Mouse (Mus musculus): ENCODE results near the gene Mpped2. TPM values are rescaled to one million over a fixed set of nuclear protein-coding genes. Genes with fewer than 3 reads are reported as not detected.

Gene Mpped2
- polyA plus RNA-seq, 1 experiment: not detected

GRCm38 (mm10) chr2:106746905-106747304, 53.8 kb downstream of the Mpped2 start:
- no peak overlapping the region for H3K27ac ChIP-seq (ENCODE audit: insufficient read depth, low read depth, low read length)
- H3K4me3 ChIP-seq (ENCODE audit: insufficient read depth, low read depth, low read length): no peak overlapping the region
- WGBS: 48% methylated on average over 4 of the region's 4 CpGs
- peaks cover 7% of the 10 kb centered on the region for H3K4me1 ChIP-seq (ENCODE audit: control insufficient read depth, insufficient read depth, low read length)
- TF ChIP-seq POLR2A (IDR thresholded peaks at IDR 0.05; ENCODE audit: insufficient read depth, low read depth, low read length): no peak
- no peak for TF ChIP-seq CTCF (IDR thresholded peaks at IDR 0.05; ENCODE audit: insufficient read depth, low read depth, low read length)

- WGBS: 36% methylated on average over 4 of the region's 4 CpGs
- TF ChIP-seq CTCF (IDR thresholded peaks at IDR 0.05; ENCODE audit: insufficient read depth, low read depth, low read length) (no peak), POLR2A (IDR thresholded peaks at IDR 0.05; ENCODE audit: insufficient read depth, low read depth, low read length) (no peak)
- H3K4me1 ChIP-seq (ENCODE audit: control insufficient read depth, insufficient read depth, low read length): peaks cover 7% of the 10 kb centered on the region
- H3K4me3 ChIP-seq (ENCODE audit: insufficient read depth, low read depth, low read length): no peak overlapping the region
- H3K27ac ChIP-seq (ENCODE audit: insufficient read depth, low read depth, low read length): peak overlapping the region; percentile 61; the same call in 1 of the 2 replicates
Observed at GRCm38 (mm10) chr2:106747342-106747741, 54.3 kb downstream of the Mpped2 start.

GRCm38 (mm10) chr2:106750878-106751277, 57.8 kb downstream of the Mpped2 start:
- no peak for TF ChIP-seq POLR2A (IDR thresholded peaks at IDR 0.05; ENCODE audit: insufficient read depth, low read depth, low read length)
- no peak overlapping the region for H3K4me3 ChIP-seq (ENCODE audit: insufficient read depth, low read depth, low read length)
- peaks cover 7% of the 10 kb centered on the region for H3K4me1 ChIP-seq (ENCODE audit: control insufficient read depth, insufficient read depth, low read length)
- no peak overlapping the region for H3K27ac ChIP-seq (ENCODE audit: insufficient read depth, low read depth, low read length)
- 68% methylated on average over 3 of the region's 3 CpGs for WGBS

GRCm38 (mm10) chr2:106753703-106754102, 60.6 kb downstream of the Mpped2 start:
- TF ChIP-seq POLR2A (IDR thresholded peaks at IDR 0.05; ENCODE audit: insufficient read depth, low read depth, low read length) (no peak), CTCF (IDR thresholded peaks at IDR 0.05; ENCODE audit: insufficient read depth, low read depth, low read length) (no peak)
- Histone ChIP-seq H3K4me1 (ENCODE audit: control insufficient read depth, insufficient read depth, low read length) (peaks cover 3% of the 10 kb centered on the region; the same call in 1 of the 2 replicates), H3K27ac (ENCODE audit: insufficient read depth, low read depth, low read length) (no peak overlapping the region), H3K4me3 (ENCODE audit: insufficient read depth, low read depth, low read length) (no peak overlapping the region)
- WGBS: 76% methylated on average over 5 of the region's 5 CpGs

GRCm38 (mm10) chr2:106754696-106755095, 61.6 kb downstream of the Mpped2 start:
- Histone ChIP-seq H3K4me3 (ENCODE audit: insufficient read depth, low read depth, low read length) (no peak overlapping the region), H3K27ac (ENCODE audit: insufficient read depth, low read depth, low read length) (no peak overlapping the region), H3K4me1 (ENCODE audit: control insufficient read depth, insufficient read depth, low read length) (peaks cover 5% of the 10 kb centered on the region; the same call in 1 of the 2 replicates)
- WGBS: 79% methylated on average over 5 of the region's 5 CpGs
- TF ChIP-seq POLR2A (IDR thresholded peaks at IDR 0.05; ENCODE audit: insufficient read depth, low read depth, low read length): no peak

- H3K4me3 ChIP-seq (ENCODE audit: insufficient read depth, low read depth, low read length): no peak overlapping the region
Observed at GRCm38 (mm10) chr2:106756354-106757103, 63.5 kb downstream of the Mpped2 start.

GRCm38 (mm10) chr2:106762920-106763319, 69.9 kb downstream of the Mpped2 start:
- H3K4me1 ChIP-seq (ENCODE audit: control insufficient read depth, insufficient read depth, low read length): peaks cover 2% of the 10 kb centered on the region; the same call in 1 of the 2 replicates
- no peak overlapping the region for H3K4me3 ChIP-seq (ENCODE audit: insufficient read depth, low read depth, low read length)
- TF ChIP-seq CTCF (IDR thresholded peaks at IDR 0.05; ENCODE audit: insufficient read depth, low read depth, low read length) (no peak), POLR2A (IDR thresholded peaks at IDR 0.05; ENCODE audit: insufficient read depth, low read depth, low read length) (no peak)
- 92% methylated on average over 8 of the region's 8 CpGs for WGBS
- no peak overlapping the region for H3K27ac ChIP-seq (ENCODE audit: insufficient read depth, low read depth, low read length)

More at GRCm38 (mm10) chr2:106756354-106757103, 63.5 kb downstream of the Mpped2 start:
- H3K27ac ChIP-seq (ENCODE audit: insufficient read depth, low read depth, low read length): no peak overlapping the region
- WGBS: 74% methylated on average over 13 of the region's 13 CpGs
- H3K4me1 ChIP-seq (ENCODE audit: control insufficient read depth, insufficient read depth, low read length): peaks cover 5% of the 10 kb centered on the region; the same call in 1 of the 2 replicates
- TF ChIP-seq CTCF (IDR thresholded peaks at IDR 0.05; ENCODE audit: insufficient read depth, low read depth, low read length) (no peak), POLR2A (IDR thresholded peaks at IDR 0.05; ENCODE audit: insufficient read depth, low read depth, low read length) (no peak)

- no peak overlapping the region for H3K4me3 ChIP-seq (ENCODE audit: insufficient read depth, low read depth, low read length)
- 84% methylated on average over 12 of the region's 12 CpGs for WGBS
- peaks cover 2% of the 10 kb centered on the region for H3K4me1 ChIP-seq (ENCODE audit: control insufficient read depth, insufficient read depth, low read length)
- TF ChIP-seq CTCF (IDR thresholded peaks at IDR 0.05; ENCODE audit: insufficient read depth, low read depth, low read length) (no peak), POLR2A (IDR thresholded peaks at IDR 0.05; ENCODE audit: insufficient read depth, low read depth, low read length) (no peak)
- no peak overlapping the region for H3K27ac ChIP-seq (ENCODE audit: insufficient read depth, low read depth, low read length)
Observed at GRCm38 (mm10) chr2:106769236-106769635, 76.2 kb downstream of the Mpped2 start.

GRCm38 (mm10) chr2:106772643-106773042, 79.6 kb downstream of the Mpped2 start:
- no peak overlapping the region for H3K4me3 ChIP-seq (ENCODE audit: insufficient read depth, low read depth, low read length)
- WGBS: 46% methylated on average over 5 of the region's 5 CpGs
- no peak for TF ChIP-seq CTCF (IDR thresholded peaks at IDR 0.05; ENCODE audit: insufficient read depth, low read depth, low read length)
- no peak for TF ChIP-seq POLR2A (IDR thresholded peaks at IDR 0.05; ENCODE audit: insufficient read depth, low read depth, low read length)
- H3K4me1 ChIP-seq (ENCODE audit: control insufficient read depth, insufficient read depth, low read length): peaks cover 6% of the 10 kb centered on the region
- H3K27ac ChIP-seq (ENCODE audit: insufficient read depth, low read depth, low read length): no peak overlapping the region
